Mouse (Mus musculus): ENCODE results near the gene Myoz1.

DNA sequence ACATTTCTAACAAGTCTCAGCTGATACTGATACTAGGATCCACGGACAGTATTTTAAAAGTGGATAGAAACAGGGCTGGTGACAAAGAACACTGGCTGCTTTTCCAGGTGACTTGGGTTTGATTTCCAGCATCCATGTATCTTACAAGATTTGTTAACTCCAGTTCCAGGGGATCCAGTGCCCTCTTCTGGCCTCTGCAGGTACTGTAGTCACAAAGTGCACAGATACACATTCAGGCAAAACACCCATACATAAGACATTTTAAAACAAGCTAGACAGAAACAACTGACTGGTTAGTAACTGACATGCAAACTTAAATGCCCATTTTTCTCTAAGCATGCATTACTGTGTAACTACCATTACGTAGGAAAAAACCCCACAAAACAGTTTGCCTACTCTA, 16.6 kb upstream of the Myoz1 start:
- TF ChIP-seq KAT2A (conservative IDR thresholded peaks at IDR 0.05; ENCODE audit: low read depth, low read length) (no peak), POLR2A (IDR thresholded peaks at IDR 0.05; ENCODE audit: control insufficient read depth in 1 of 2, insufficient read depth in 1 of 2, low read depth in 1 of 2, low read length in 2 of 2, poor library complexity in 1 of 2) (no peak), NELFE (IDR thresholded peaks at IDR 0.05; ENCODE audit: low read depth, low read length) (no peak), MYC (IDR thresholded peaks at IDR 0.05; ENCODE audit: low read depth, low read length) (peak; percentile 71; the same call in 1 of the 2 replicates)
